Mouse (Mus musculus): Measurements from ENCODE around the gene Adgrg7. TPM values are rescaled to one million over a fixed set of nuclear protein-coding genes. Genes with fewer than 3 reads are reported as not detected.

Gene Adgrg7
- total RNA-seq (2021) = not detected
- long read RNA-seq, experiment 1 = 0 reads
- long read RNA-seq, experiment 2 = 0 reads

DNA sequence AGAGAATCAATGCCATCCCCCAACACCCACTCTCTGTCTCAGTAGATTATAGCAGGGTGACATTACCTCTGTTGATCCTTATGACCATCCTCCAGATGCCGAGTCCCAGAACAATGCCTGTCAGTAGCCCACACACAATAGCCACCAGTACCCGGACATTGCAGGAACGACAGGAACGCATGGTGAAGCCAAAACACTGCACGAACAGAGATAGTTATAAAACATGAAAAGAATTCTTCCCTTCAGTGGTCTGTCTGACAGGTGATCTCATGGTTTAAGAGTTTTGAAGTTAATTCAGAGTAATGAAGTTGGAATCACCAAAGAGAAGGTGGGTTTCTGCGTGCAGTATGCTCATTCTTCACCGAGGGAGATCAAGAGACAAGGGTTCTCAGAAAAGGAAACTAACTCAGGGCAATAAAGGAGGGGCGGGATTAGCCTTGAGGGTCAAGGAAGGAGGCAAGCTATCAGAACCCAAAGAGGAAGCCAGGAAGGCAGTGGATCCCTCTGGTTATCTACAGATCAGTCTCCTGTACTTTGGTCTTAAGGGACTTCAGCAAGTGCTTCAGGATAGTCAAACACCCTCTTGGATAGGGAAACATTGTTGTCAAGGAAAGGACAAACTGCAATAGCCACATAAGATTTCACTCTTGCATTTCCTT, at the start of gene Adgrg7:
Gene Adgrg7 (minus strand): TSS at position 375 of the 659 bp plus-strand sequence.
- Histone ChIP-seq H3K4me3 (no peak within 1 kb of the TSS), H3K27ac (no peak within 1 kb of the TSS)
- no peak for DNase-seq
- no peak for TF ChIP-seq CTCF (IDR thresholded peaks at IDR 0.05)
- intact Hi-C loops (cut with DNase I) = no loop called here

DNA sequence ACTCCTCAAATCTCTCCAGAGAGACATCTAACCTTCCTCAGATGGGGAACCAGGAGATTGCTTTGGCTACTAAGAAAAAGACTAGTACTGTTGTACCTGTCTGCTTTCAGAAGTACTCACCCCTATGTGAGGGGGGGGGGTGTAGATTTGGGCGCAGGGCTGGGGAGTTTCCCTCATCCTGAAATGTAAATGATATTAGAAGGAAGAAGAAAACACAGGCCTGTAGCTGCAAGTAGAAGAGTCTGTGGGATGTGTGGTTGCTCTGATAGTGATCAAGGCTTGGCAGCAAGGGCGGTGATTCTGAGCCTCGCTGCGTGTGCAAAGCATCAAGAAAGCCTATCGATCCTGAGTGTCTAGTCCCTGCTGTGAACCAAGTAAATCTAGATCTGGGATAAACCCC, 47.3 kb upstream of the Adgrg7 start:
- TF ChIP-seq CTCF (IDR thresholded peaks at IDR 0.05) = no peak
- intact Hi-C loops (cut with DNase I) = no loop called here

DNA sequence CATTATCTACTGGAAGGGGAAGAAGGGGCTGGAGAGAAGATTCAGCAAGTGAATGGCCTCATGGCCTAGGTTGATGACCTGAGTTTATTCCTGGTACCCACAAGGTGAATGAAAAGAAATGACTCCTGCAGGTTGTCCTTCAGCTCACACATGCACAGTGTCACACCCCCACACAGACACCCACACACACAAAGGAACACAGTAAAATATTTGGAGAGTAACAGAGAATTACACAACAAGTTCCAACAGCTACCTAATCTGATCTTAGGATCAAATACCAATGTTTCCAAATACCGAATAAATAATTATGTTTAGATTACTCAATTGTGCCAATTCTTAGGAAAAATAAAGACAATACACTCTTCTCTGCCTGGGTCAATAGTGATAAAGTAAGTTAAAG, 37.7 kb upstream of the Adgrg7 start:
- Histone ChIP-seq H3K27ac (no peak overlapping the region), H3K4me3 (no peak overlapping the region)
- intact Hi-C loops (cut with DNase I) = no loop called here
- TF ChIP-seq CTCF (IDR thresholded peaks at IDR 0.05) = no peak
- no peak for DNase-seq

More for the DNA sequence above, 47.3 kb upstream of the Adgrg7 start:
- DNase-seq = no peak
- Histone ChIP-seq H3K27ac (no peak overlapping the region), H3K4me3 (no peak overlapping the region)

DNA sequence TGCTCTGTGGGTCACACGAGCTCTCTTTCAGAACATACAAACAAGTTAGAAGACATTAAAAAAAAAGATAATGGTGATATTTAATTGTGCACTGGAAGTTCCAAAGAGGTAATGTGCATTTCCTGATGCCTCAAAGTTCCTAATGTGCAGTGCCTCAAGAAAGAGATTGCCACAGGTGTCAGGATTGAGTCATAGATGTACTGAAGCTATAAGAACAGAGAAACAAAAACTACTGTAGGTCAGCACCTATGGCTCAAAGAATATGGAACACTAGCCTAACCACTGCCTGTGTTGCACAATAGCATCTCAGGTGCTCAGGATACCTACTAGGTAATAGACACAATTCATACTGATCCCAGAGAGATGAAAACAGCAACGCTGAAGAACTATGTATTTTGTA, 36.3 kb upstream of the Adgrg7 start:
- intact Hi-C loops (cut with DNase I) = no loop called here
- DNase-seq = no peak
- no peak for TF ChIP-seq CTCF (IDR thresholded peaks at IDR 0.05)
- H3K4me3 ChIP-seq = no peak overlapping the region
- H3K27ac ChIP-seq = no peak overlapping the region

DNA sequence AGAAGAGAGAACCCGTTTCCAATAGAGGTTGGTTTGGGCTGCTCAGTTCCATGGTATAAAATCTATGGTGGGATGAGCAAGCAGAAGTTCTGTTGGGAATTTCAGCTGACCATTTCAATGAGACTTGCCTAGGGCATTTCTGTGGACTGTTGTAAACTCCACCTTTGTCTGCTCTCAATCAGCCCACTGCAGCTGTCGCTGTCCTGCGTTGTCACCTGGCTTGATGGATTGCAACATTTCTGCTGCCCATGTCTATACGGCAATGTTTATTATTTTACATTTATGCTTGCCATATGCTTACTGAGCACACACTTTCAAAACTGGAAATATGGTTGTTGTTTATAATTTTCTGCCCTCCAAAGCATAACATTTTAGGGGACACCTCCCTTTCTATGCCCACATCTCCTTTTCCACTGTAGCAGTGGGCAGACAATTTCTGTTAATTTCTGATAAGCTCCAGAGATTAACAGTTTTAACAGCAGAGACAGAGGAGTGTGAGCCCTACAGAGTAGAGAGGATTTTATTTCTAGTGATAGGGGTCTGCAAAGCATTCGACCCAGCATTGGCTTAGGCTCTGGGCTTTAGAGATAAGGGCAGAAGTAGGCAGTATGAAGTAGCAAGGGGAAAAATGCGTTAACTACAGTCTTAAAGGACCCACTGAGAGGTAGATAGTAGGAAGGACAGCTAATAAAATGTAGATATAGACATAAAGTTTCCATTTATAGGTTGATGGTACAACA, 5.9 kb upstream of the Adgrg7 start:
- H3K27ac ChIP-seq = no peak overlapping the region
- H3K4me3 ChIP-seq = no peak overlapping the region
- intact Hi-C loops (cut with DNase I) = loop anchor here (5.0 to 10.0 kb wide), 2 partner anchors 116 to 363 kb away; partner anchors contain the start of gene Nit2
- DNase-seq = no peak
- no peak for TF ChIP-seq CTCF (IDR thresholded peaks at IDR 0.05)

DNA sequence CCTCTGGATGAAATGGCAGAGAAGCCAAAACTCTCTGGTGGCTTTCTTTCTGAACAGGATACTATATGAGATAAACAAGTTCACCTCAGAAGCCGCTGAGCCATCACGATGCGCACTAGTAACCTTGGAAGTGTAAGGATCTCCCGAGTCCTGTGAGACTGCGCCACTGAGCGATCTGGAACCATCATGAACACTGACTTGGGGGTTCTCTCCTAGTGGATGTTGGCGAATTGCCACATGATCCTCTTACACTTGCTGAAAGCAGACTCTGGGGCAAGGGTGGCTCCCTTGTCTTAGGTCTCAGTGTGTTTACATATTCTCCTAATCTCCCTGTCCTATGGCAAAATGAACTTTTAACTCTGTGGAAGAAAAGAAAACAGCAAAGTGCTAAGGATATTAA, 5.3 kb upstream of the Adgrg7 start:
- intact Hi-C loops (cut with DNase I) = loop anchor here (5.0 to 10.0 kb wide), 2 partner anchors 116 to 364 kb away; partner anchors contain the start of gene Nit2
- H3K27ac ChIP-seq = no peak overlapping the region
- no peak overlapping the region for H3K4me3 ChIP-seq
- TF ChIP-seq CTCF (IDR thresholded peaks at IDR 0.05) = no peak
- DNase-seq = no peak

DNA sequence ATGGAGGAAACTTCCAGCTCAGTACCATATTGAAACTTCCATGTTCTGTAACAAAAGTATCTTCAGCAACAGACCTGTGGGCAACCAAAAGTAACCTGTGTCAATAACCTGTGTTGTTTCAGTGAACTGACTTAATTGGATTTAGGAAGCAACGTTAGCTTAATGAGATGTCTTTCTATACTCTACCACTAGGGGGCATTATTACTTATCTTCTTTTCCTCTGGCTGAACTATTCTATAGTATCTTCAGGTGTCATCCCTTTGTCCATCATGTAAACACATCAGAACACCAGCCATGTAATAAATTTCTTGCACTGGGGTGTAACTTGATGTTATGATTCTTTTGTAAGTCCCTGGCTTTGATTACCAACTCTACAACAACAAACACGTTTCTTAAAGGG, 4.8 kb upstream of the Adgrg7 start:
- intact Hi-C loops (cut with DNase I) = loop anchor here (5.0 to 10.0 kb wide), 2 partner anchors 117 to 364 kb away; partner anchors contain the start of gene Nit2
- TF ChIP-seq CTCF (IDR thresholded peaks at IDR 0.05) = peak; percentile 73

DNA sequence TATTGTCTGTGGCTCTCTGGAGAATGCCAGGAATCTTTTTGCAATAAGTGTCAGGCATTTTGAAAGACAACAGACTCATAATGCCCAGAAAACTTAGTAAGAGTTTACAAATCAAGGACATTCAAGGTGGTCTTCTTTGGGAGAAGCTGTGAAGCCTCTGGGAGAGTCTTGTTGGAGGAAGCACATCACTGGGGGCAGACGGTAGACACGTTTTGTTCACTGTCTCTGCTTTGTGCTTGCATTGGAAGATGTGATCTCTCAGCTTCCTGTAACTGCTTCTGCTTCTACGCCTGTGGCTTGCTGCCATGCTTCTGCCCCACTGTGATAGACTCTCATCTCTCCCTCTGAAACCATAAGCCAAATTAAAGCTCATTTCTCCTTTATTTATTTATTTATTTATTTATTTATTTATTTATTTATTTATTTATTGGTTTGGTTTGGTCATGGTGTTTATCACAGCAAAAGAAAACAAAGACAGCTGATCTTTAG, 3.9 kb upstream of the Adgrg7 start:
- intact Hi-C loops (cut with DNase I) = loop anchor here (5.0 to 10.0 kb wide), 2 partner anchors 118 to 365 kb away; partner anchors contain the start of gene Nit2
- TF ChIP-seq CTCF (IDR thresholded peaks at IDR 0.05) = no peak
- no peak overlapping the region for H3K27ac ChIP-seq
- no peak overlapping the region for H3K4me3 ChIP-seq
- DNase-seq = no peak

More for the DNA sequence above, 4.8 kb upstream of the Adgrg7 start:
- no peak for DNase-seq
- no peak overlapping the region for H3K27ac ChIP-seq
- no peak overlapping the region for H3K4me3 ChIP-seq

DNA sequence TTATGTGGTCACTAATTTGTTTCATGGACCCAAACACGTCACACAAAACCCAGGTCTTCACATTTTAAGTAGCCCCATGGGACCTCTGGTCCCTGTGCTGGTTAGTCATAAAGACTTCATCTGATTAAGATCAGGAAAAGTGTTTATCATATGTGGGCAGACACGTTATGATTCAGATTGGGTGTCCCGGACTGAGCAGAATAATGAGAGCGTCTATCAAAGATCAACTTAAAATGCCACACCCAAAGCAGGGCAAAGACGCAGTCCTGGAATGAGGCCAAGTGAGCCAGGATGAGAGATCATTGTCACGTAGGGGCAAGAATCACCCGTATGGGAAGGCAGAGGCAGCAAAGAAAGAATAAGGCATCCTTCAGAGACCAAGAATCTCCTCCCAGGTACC, 3.2 kb upstream of the Adgrg7 start:
- Histone ChIP-seq H3K27ac (no peak overlapping the region), H3K4me3 (no peak overlapping the region)
- no peak for DNase-seq
- TF ChIP-seq CTCF (IDR thresholded peaks at IDR 0.05) = no peak
- intact Hi-C loops (cut with DNase I) = no loop called here

DNA sequence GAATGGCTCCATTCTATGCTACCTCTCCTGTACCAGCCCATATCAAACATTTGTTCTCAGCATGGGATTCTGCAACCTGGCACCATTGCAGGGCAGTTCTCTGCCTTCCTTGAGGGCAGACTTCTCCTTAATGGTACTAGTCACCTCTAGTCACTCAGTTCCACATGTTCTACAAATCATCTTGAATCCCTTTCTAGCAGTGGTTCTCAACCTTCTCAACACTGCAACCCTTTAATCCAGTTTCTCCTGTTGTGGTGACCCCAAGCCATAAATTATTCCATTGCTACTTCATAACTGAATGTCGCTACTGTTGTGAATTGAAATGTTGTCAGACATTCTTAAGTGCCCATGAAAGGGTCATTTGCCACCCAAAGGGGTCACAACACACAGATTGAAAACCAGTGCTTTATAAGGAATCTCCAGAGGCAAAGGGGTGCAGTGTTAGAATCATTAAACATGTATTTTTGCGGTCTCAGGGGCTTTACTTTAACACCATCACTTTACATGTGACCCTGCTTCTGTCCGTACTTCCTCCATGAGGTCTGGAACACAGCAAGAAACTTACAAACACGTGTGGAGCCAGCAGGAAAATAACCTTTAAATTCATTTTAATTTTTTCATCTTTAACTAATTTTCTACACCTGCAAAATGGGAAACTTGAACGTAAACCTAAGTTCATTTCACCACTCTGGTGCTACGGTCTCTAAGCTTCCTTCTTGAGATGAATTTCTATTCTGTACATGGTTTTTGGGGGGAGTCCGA, 1.1 kb downstream of the Adgrg7 start:
- TF ChIP-seq CTCF (IDR thresholded peaks at IDR 0.05) = no peak
- H3K27ac ChIP-seq = no peak overlapping the region
- H3K4me3 ChIP-seq = no peak overlapping the region
- intact Hi-C loops (cut with DNase I) = no loop called here
- DNase-seq = no peak

DNA sequence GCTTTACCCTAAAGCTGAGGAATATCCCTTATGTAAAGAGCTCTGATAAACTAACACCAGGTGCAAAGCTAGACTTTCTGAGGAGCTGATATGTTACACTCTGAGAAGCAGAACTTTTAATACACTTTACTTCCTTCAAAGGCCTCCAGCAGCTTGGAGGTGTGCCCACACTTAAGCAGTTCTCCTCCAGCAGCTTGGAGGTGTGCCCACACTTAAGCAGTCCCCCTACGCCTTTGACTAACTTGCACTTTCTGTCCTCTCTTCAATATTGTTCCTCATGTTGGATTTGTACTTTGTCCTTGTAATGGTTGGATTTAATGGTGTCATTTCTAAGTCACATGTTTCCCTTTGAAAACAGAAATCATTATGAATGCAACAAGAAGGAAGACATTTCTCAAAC, 1.9 kb downstream of the Adgrg7 start:
- no peak for DNase-seq
- TF ChIP-seq CTCF (IDR thresholded peaks at IDR 0.05) = no peak
- Histone ChIP-seq H3K27ac (no peak overlapping the region), H3K4me3 (no peak overlapping the region)
- intact Hi-C loops (cut with DNase I) = no loop called here

DNA sequence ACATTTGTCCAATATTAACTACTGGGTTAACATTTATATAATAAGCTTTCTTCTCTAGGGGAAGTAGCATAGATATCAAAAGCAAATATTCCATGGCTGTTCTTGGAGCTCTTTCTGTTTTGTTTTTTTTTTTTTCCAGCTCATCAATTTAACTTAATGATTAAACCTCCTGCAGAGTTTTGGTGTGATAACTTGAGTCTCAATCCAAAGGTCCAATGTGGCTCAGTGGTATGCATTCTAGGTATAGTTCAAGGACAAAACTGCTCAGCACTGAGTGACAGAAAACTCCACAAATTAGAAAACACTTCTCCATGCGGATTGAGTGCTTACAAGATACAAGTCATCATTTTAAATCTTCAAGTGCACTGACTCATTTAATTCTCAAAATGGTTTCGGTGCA, 9.7 kb downstream of the Adgrg7 start:
- TF ChIP-seq CTCF (IDR thresholded peaks at IDR 0.05) = no peak
- intact Hi-C loops (cut with DNase I) = no loop called here

More for the DNA sequence above, 9.7 kb downstream of the Adgrg7 start:
- H3K4me3 ChIP-seq = no peak overlapping the region
- H3K27ac ChIP-seq = no peak overlapping the region
- no peak for DNase-seq

Data from gastrocnemius, adult 2 months (tissue).